Mouse (Mus musculus): ENCODE data around the gene Ppid.

The Ppid gene

GRCm38 (mm10) chr3:79590863-79591792 lies at the start of gene Ppid:
Gene Ppid, plus strand, starts transcription at chr3:79591342.
- peak; percentile 75 for DNase-seq (ENCODE audit: low spot score)

- DNase-seq (ENCODE audit: low spot score), result no peak
Observed at GRCm38 (mm10) chr3:79542585-79542984, 48.6 kb upstream of the Ppid start.

GRCm38 (mm10) chr3:79548681-79549437 lies 42.3 kb upstream of the Ppid start:
- DNase-seq (ENCODE audit: low spot score), result no peak

GRCm38 (mm10) chr3:79549751-79550393 lies 41.3 kb upstream of the Ppid start:
- DNase-seq (ENCODE audit: low spot score), result no peak

GRCm38 (mm10) chr3:79551826-79552552 lies 39.2 kb upstream of the Ppid start:
- DNase-seq (ENCODE audit: low spot score), result no peak

- DNase-seq (ENCODE audit: low spot score), result no peak
Observed at GRCm38 (mm10) chr3:79553779-79554178, 37.4 kb upstream of the Ppid start.

- no peak for DNase-seq (ENCODE audit: low spot score)
Observed at GRCm38 (mm10) chr3:79555061-79555460, 36.1 kb upstream of the Ppid start.

- DNase-seq (ENCODE audit: low spot score), result no peak
Observed at GRCm38 (mm10) chr3:79559021-79559772, 31.9 kb upstream of the Ppid start.

- DNase-seq (ENCODE audit: low spot score), result no peak
Observed at GRCm38 (mm10) chr3:79559773-79560045, 31.4 kb upstream of the Ppid start.

- no peak for DNase-seq (ENCODE audit: low spot score)
Observed at GRCm38 (mm10) chr3:79560555-79560954, 30.6 kb upstream of the Ppid start.

GRCm38 (mm10) chr3:79561784-79562715 lies 29.1 kb upstream of the Ppid start:
- no peak for DNase-seq (ENCODE audit: low spot score)

GRCm38 (mm10) chr3:79563511-79563910 lies 27.6 kb upstream of the Ppid start:
- no peak for DNase-seq (ENCODE audit: low spot score)

- no peak for DNase-seq (ENCODE audit: low spot score)
Observed at GRCm38 (mm10) chr3:79564875-79565606, 26.1 kb upstream of the Ppid start.

GRCm38 (mm10) chr3:79566716-79567691 lies 24.1 kb upstream of the Ppid start:
- DNase-seq (ENCODE audit: low spot score), result peak; percentile 5

- DNase-seq (ENCODE audit: low spot score), result peak; percentile 59
Observed at GRCm38 (mm10) chr3:79567703-79568362, 23.3 kb upstream of the Ppid start, which contains the start of gene Fnip2. Gene Fnip2, minus strand, starts transcription at chr3:79567796.

GRCm38 (mm10) chr3:79568629-79569350 lies 22.4 kb upstream of the Ppid start:
- no peak for DNase-seq (ENCODE audit: low spot score)

- no peak for DNase-seq (ENCODE audit: low spot score)
Observed at GRCm38 (mm10) chr3:79569351-79569681, 21.8 kb upstream of the Ppid start.

Data from T-cell, adult 2 months (primary cell).